Mouse (Mus musculus) liver, adult 2 months (tissue): ENCODE measurements around the gene Dgat2.

Experiments used
- CTCF ChIP-seq: fragments of 200-500 bp; IDR thresholded peaks from 2 replicates; pipeline ENCODE4 v1.5.1; 2011; ENCODE audit warnings: low read depth, low read length, control low read depth
- POLR2A ChIP-seq: fragments of 200-500 bp; IDR thresholded peaks from 2 replicates; pipeline ENCODE4 v1.6.1; 2011; ENCODE audit warnings: low read length, control low read depth; ENCODE audit not compliant: insufficient read depth; ENCODE audit errors: extremely low read depth

GRCm38 (mm10) chr7:99215347-99215855, 32.9 kb upstream of the Dgat2 start:
- TF ChIP-seq CTCF (no peak), POLR2A (no peak)
